Mouse (Mus musculus) MEL (cell line): ENCODE data around the gene Psat1. TPM values are rescaled to one million over a fixed set of nuclear protein-coding genes. Genes with fewer than 3 reads are reported as not detected.

Experiments
- DNase-seq: peaks from one replicate; pipeline ENCODE4 v3.0.0; 2011; ENCODE audit warnings: low read depth, low spot score
- H3K27ac ChIP-seq: 2 replicates; pipeline ENCODE4 v1.5.1; 2012; ENCODE audit warnings: low read depth, mild to moderate bottlenecking, control low read depth, low read length, moderate library complexity; ENCODE audit not compliant: control insufficient read depth
- H3K27me3 ChIP-seq, 2 experiments: fragments of 150-350 bp in 1 of 2; sonication (generic) in 1 of 2; 2 replicates each; pipeline ENCODE4 v1.6.1; 2012; ENCODE audit warnings: low read length in 2 of 2, mild to moderate bottlenecking in 2 of 2, improper control_type of control experiment in 1 of 2, moderate library complexity in 1 of 2; ENCODE audit not compliant: insufficient read depth in 2 of 2, control insufficient read depth in 1 of 2
- H3K36me3 ChIP-seq, 2 experiments: 2 replicates each; pipeline ENCODE4 v1.6.1; 2012 to 2014; ENCODE audit warnings: low read length in 2 of 2, improper control_type of control experiment in 1 of 2, inconsistent platforms in 1 of 2, mild to moderate bottlenecking in 1 of 2; ENCODE audit not compliant: insufficient read depth in 2 of 2, control insufficient read depth in 1 of 2
- H3K4me1 ChIP-seq, 2 experiments: fragments of 150-350 bp in 1 of 2; sonication (generic) in 1 of 2; 2 replicates each; pipeline ENCODE4 v1.6.1; 2012; ENCODE audit warnings: low read length in 2 of 2, improper control_type of control experiment in 1 of 2, mild to moderate bottlenecking in 1 of 2; ENCODE audit not compliant: insufficient read depth in 2 of 2, control insufficient read depth in 1 of 2
- H3K4me3 ChIP-seq, 2 experiments: fragments of 150-350 bp in 1 of 2; sonication (generic) in 1 of 2; 2 replicates each; pipeline ENCODE4 v1.5.1; 2012; ENCODE audit warnings: low read depth in 2 of 2, low read length in 2 of 2, mild to moderate bottlenecking in 2 of 2, moderate library complexity in 2 of 2, control low read depth in 1 of 2, improper control_type of control experiment in 1 of 2; ENCODE audit not compliant: control insufficient read depth in 1 of 2, insufficient read depth in 1 of 2
- H3K79me2 ChIP-seq: 2 replicates; pipeline ENCODE4 v1.6.1; 2012; ENCODE audit warnings: mild to moderate bottlenecking, low read length, moderate library complexity; ENCODE audit not compliant: control insufficient read depth, poor library complexity, insufficient read depth
- H3K9ac ChIP-seq: 2 replicates; pipeline ENCODE4 v1.6.1; 2012; ENCODE audit warnings: low read depth, mild to moderate bottlenecking, control low read depth, low read length, moderate library complexity; ENCODE audit not compliant: control insufficient read depth, poor library complexity, severe bottlenecking
- H3K9me3 ChIP-seq: fragments of 150-350 bp; sonication (generic); replicated peaks from 2 replicates; pipeline ENCODE4 v1.6.1; 2012; ENCODE audit warnings: mild to moderate bottlenecking, low read length, improper control_type of control experiment, moderate library complexity; ENCODE audit not compliant: insufficient read depth
- EP300 ChIP-seq, 2 experiments: IDR thresholded peaks; 2 replicates each; pipeline ENCODE4 v1.6.1; 2011; ENCODE audit warnings: improper control_type of control experiment in 2 of 2, low read length in 2 of 2, low read depth in 1 of 2, mild to moderate bottlenecking in 1 of 2
- ETS1 ChIP-seq: IDR thresholded peaks from 2 replicates; pipeline ENCODE4 v1.6.1; 2012; ENCODE audit warnings: low read depth, mild to moderate bottlenecking, inconsistent platforms, low read length, improper control_type of control experiment, moderate library complexity
- HCFC1 ChIP-seq: IDR thresholded peaks from 2 replicates; pipeline ENCODE4 v1.6.1; 2012; ENCODE audit warnings: low read depth, mild to moderate bottlenecking, inconsistent platforms, low read length, improper control_type of control experiment, moderate library complexity
- MAZ ChIP-seq: IDR thresholded peaks from 2 replicates; pipeline ENCODE4 v1.6.1; 2012; ENCODE audit warnings: low read depth, mild to moderate bottlenecking, inconsistent platforms, low read length, improper control_type of control experiment
- MEF2A ChIP-seq: IDR thresholded peaks from 2 replicates; pipeline ENCODE4 v1.6.1; 2014; ENCODE audit warnings: low read depth, mild to moderate bottlenecking, inconsistent platforms, low read length, improper control_type of control experiment; ENCODE audit not compliant: poor library complexity, insufficient replicate concordance, severe bottlenecking; ENCODE audit errors: extremely low read depth
- MXI1 ChIP-seq: IDR thresholded peaks from 2 replicates; pipeline ENCODE4 v1.6.1; 2011; ENCODE audit warnings: mild to moderate bottlenecking, low read depth, low read length, improper control_type of control experiment
- MYB ChIP-seq: IDR thresholded peaks from 2 replicates; pipeline ENCODE4 v1.6.1; 2011; ENCODE audit warnings: mild to moderate bottlenecking, low read depth, low read length, improper control_type of control experiment
- MYC ChIP-seq: IDR thresholded peaks from 2 replicates; pipeline ENCODE4 v1.6.1; 2011; ENCODE audit warnings: low read depth, mild to moderate bottlenecking, low read length, improper control_type of control experiment, moderate library complexity
- NELFE ChIP-seq: IDR thresholded peaks from 2 replicates; pipeline ENCODE4 v1.6.1; 2011; ENCODE audit warnings: low read depth, low read length, improper control_type of control experiment
- POLR2A ChIP-seq, 2 experiments: IDR thresholded peaks; 2 replicates each; pipeline ENCODE4 v1.6.1; 2011 to 2012; ENCODE audit warnings: low read length in 2 of 2, mild to moderate bottlenecking in 2 of 2, control low read depth in 1 of 2, improper control_type of control experiment in 1 of 2, low read depth in 1 of 2, moderate library complexity in 1 of 2; ENCODE audit not compliant: control insufficient read depth in 1 of 2, insufficient read depth in 1 of 2, poor library complexity in 1 of 2
- POLR2AphosphoS5 ChIP-seq: IDR thresholded peaks from 2 replicates; pipeline ENCODE4 v1.6.1; 2012; ENCODE audit warnings: low read depth, borderline replicate concordance, mild to moderate bottlenecking, inconsistent platforms, low read length, moderate library complexity, mixed read lengths
- RAD21 ChIP-seq: IDR thresholded peaks from 2 replicates; pipeline ENCODE4 v1.6.1; 2011; ENCODE audit warnings: mild to moderate bottlenecking, low read depth, low read length, improper control_type of control experiment
- RCOR1 ChIP-seq: IDR thresholded peaks from 2 replicates; pipeline ENCODE4 v1.6.1; 2012; ENCODE audit warnings: low read depth, mild to moderate bottlenecking, inconsistent platforms, low read length, improper control_type of control experiment
- TCF12 ChIP-seq: IDR thresholded peaks from 2 replicates; pipeline ENCODE4 v1.6.1; 2014; ENCODE audit warnings: low read depth, mild to moderate bottlenecking, inconsistent platforms, low read length, improper control_type of control experiment, moderate library complexity
- UBTF ChIP-seq: IDR thresholded peaks from 2 replicates; pipeline ENCODE4 v1.6.1; 2012; ENCODE audit warnings: low read depth, mild to moderate bottlenecking, inconsistent platforms, low read length, improper control_type of control experiment, moderate library complexity, borderline replicate concordance; ENCODE audit not compliant: insufficient read depth
- ZKSCAN1 ChIP-seq: IDR thresholded peaks from 2 replicates; pipeline ENCODE4 v1.6.1; 2012; ENCODE audit warnings: low read depth, mild to moderate bottlenecking, inconsistent platforms, low read length, improper control_type of control experiment, moderate library complexity
- ZNF384 ChIP-seq: IDR thresholded peaks from 2 replicates; pipeline ENCODE4 v1.6.1; 2012; ENCODE audit warnings: low read depth, mild to moderate bottlenecking, inconsistent platforms, low read length, improper control_type of control experiment
- polyA plus RNA-seq, 2 experiments: library from polyadenylated mRNA; stranded (reverse) in 1 of 2; unstranded in 1 of 2; fragments of >175 nt in 1 of 2; fragments of >200 nt in 1 of 2; gene quantifications; 2 replicates each; pipeline versions ENCODE4 v1.2.1 to v1.2.4; 2012; ENCODE audit warnings: low replicate concordance in 2 of 2, low read depth in 1 of 2; ENCODE audit not compliant: insufficient read length in 2 of 2, insufficient read depth in 1 of 2, missing spikeins in 1 of 2
- total RNA-seq: library from RNA; depleted of rRNA; stranded (reverse); fragments of 300-350 nt; gene quantifications from 2 replicates; pipeline ENCODE4 v1.2.3, GENCODE M21; 2012

Gene Psat1
- total and polyA plus RNA-seq, 3 experiments, result 201 to 552 (median 484) TPM

DNA sequence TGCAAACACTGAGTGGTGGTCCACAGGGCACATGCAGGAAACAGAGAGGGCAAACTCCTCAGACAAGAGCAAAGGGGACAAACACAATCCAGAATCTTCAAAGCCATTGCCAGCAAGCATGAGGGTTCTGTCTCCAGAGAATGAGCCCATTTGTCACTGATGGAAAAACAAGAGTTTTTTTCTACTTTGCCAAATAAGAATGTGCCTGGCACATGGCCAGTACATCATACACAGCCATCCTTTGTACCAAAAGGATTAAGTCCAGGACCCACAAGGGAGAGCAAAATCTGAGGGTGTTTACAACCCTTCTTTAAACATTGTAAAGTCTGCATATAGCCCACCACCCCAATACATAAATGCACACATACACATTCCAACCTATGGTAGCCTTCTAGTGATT, 81.7 kb downstream of the Psat1 start:
- H3K4me1 ChIP-seq, result no peaks in the 10 kb centered on the region
- H3K79me2 ChIP-seq, result no peaks in the 10 kb centered on the region
- DNase-seq, result no peak
- no peak overlapping the region for H3K27ac ChIP-seq
- H3K27me3 ChIP-seq, result no peaks in the 10 kb centered on the region
- no peak for TF ChIP-seq MEF2A
- no peak for TF ChIP-seq POLR2A (IDR thresholded peaks at IDR 0.05; ENCODE audit: control insufficient read depth in 1 of 2, insufficient read depth in 1 of 2, low read depth in 1 of 2, low read length in 2 of 2, poor library complexity in 1 of 2)
- TF ChIP-seq ZKSCAN1, result no peak
- H3K9ac ChIP-seq, result no peak overlapping the region
- no peaks in the 10 kb centered on the region for H3K36me3 ChIP-seq
- H3K4me3 ChIP-seq, result no peak overlapping the region
- H3K9me3 ChIP-seq, result no peaks in the 10 kb centered on the region

DNA sequence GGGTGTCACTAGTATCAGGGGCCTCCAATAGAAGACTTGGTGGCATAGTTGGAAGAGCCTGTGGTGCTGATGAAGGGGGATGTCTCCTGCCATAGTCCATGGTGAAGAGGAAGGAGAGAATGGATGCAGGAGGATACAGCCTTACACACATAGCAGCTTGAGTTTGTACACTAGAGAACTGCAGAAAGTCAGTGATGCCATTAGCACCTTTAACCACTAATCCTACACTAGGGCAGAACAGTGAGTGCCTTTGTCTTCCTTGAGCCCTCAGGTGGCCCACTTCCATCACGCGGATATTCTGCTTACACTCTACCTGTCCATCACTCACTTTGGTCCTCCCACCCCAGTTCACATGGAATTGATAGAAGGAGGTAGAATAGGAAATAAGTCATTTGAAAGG, 83.0 kb downstream of the Psat1 start:
- H3K79me2 ChIP-seq, result no peaks in the 10 kb centered on the region
- DNase-seq, result no peak
- no peak overlapping the region for H3K9ac ChIP-seq
- H3K4me1 ChIP-seq, result no peaks in the 10 kb centered on the region
- no peak overlapping the region for H3K4me3 ChIP-seq
- H3K36me3 ChIP-seq, result no peaks in the 10 kb centered on the region
- no peak for TF ChIP-seq MYB
- H3K27ac ChIP-seq, result no peak overlapping the region
- no peaks in the 10 kb centered on the region for H3K27me3 ChIP-seq
- H3K9me3 ChIP-seq, result no peaks in the 10 kb centered on the region

DNA sequence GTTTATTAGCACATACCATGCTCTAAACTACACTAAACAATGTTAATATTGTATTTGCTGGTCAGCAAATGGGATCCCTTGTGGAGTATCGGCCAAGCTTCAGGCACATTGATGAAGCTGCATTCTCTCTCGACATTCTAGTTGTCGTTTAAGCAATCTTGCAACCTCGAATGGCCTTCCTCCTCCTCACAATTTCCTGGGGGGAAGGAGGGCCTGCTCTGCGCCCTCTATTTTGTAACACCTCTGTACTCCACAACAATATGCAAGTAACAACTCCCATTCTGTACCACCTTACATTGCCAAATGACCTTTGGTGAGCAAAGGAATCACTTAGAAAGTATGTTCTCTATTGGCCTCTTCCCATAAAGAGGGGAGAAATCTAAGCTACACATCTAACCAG, 91.8 kb downstream of the Psat1 start:
- DNase-seq, result no peak
- H3K9ac ChIP-seq, result no peak overlapping the region
- H3K4me3 ChIP-seq, result no peak overlapping the region
- no peaks in the 10 kb centered on the region for H3K9me3 ChIP-seq
- peaks cover 0 to 16% of the 10 kb centered on the region in 2 experiments; a peak in 2 of 4 replicates for H3K36me3 ChIP-seq
- H3K27ac ChIP-seq, result no peak overlapping the region
- no peaks in the 10 kb centered on the region for H3K79me2 ChIP-seq
- peaks cover 14 to 15% of the 10 kb centered on the region in 2 experiments for H3K4me1 ChIP-seq
- H3K27me3 ChIP-seq, result no peaks in the 10 kb centered on the region
- TF ChIP-seq MXI1, result no peak
- no peak for TF ChIP-seq ETS1
- TF ChIP-seq EP300 (IDR thresholded peaks at IDR 0.05; ENCODE audit: low read depth in 1 of 2, low read length in 2 of 2), result no peak
- TF ChIP-seq RCOR1, result no peak
- TF ChIP-seq UBTF, result no peak
- TF ChIP-seq POLR2AphosphoS5, result no peak
- TF ChIP-seq MAZ, result no peak
- TF ChIP-seq ZNF384, result no peak
- no peak for TF ChIP-seq POLR2A (IDR thresholded peaks at IDR 0.05; ENCODE audit: control insufficient read depth in 1 of 2, insufficient read depth in 1 of 2, low read depth in 1 of 2, low read length in 2 of 2, poor library complexity in 1 of 2)
- TF ChIP-seq MYB, result no peak
- TF ChIP-seq HCFC1, result no peak
- TF ChIP-seq RAD21, result no peak
- TF ChIP-seq NELFE, result no peak
- no peak for TF ChIP-seq MYC
- TF ChIP-seq TCF12, result no peak
